Mouse (Mus musculus) granulocyte monocyte progenitor cell, adult 5-6 weeks (primary cell): ENCODE measurements around the gene Rapgef4. TPM values are rescaled to one million over a fixed set of nuclear protein-coding genes. Genes with fewer than 3 reads are reported as not detected.

Experiments used
- ATAC-seq: replicated peaks from 2 replicates; pipeline ENCODE4 v1.8.0; 2016; ENCODE audit warnings: mild to moderate bottlenecking, moderate TSS enrichment, inconsistent platforms; ENCODE audit not compliant: poor library complexity, severe bottlenecking
- total RNA-seq, 2 experiments: library from RNA; stranded (forward) in 1 of 2; stranded (reverse) in 1 of 2; fragments of 200-712, 200-1000 nt in 1 of 2; fragments of >200 nt in 1 of 2; fragmentation: Nextera tagmentation in 1 of 2; gene quantifications; 2 replicates each; pipeline ENCODE4 v1.2.3; 2014 to 2017

Gene Rapgef4
- total RNA-seq, 2 experiments from 2014 or later = 2.6 to 5.3 TPM

GRCm38 (mm10) chr2:72171204-72171603 lies 190.2 kb downstream of the Rapgef4 start:
- ATAC-seq = no peak

DNA sequence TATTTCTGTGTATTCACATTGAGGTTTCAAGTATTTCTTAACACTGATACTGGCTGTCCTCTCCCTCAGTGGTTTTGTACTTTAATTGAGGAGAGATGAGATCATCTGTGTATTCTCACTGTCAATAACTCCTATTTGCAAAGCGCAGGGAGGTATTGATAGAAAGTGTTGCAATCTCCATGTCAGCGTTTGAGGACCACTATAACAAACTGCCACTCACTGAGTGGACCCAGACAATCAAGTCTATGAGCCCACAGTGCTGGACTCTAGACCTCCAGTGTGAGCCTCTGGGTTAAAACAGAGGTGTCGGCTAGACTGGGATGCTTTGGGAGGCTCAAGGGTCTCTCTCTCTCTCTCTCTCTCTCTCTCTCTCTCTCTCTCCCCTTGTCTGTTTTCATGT lies 192.0 kb downstream of the Rapgef4 start:
- no peak for ATAC-seq

- ATAC-seq = no peak
Measured at GRCm38 (mm10) chr2:72173844-72174243, 192.8 kb downstream of the Rapgef4 start.

GRCm38 (mm10) chr2:72175536-72175935 lies 194.5 kb downstream of the Rapgef4 start:
- ATAC-seq = no peak

GRCm38 (mm10) chr2:72175971-72176370 lies 194.9 kb downstream of the Rapgef4 start:
- ATAC-seq = no peak

DNA sequence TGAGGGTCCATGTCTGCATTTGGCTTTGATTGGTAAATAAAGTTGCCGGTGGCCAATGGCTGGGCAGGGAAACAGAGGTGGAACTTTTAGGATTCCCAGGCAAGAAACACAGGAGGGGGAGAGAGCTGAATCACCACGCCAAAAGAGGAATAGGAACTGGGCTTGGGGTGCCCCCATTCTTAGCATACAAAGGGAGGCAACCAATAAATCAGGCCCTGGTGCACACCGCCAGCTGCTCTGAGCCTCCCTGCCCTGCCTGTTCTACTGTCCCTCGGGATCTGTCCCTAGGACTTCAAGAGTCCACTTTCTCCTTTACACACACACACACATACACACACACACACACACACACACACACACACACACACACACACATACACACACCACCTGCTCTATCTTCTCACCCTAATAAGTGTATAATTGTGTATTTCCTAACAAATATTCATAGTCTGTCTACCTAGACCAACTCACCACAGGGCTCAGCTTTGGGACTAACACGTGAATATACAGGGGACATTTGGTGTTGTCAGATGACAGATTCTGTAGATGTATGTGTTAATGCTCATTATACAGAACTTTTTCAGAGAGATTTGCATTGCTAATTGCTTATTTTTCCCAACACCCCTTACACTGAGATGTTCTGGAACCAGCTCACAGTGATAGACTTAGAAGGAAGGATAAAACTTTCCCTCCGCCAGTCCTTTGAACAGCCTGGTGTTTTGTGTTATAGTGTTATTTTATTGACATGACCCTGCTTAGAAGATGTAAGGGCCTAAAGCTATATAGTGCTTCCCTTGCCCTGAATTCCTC lies 196.4 kb downstream of the Rapgef4 start:
- ATAC-seq = peak; percentile 87

DNA sequence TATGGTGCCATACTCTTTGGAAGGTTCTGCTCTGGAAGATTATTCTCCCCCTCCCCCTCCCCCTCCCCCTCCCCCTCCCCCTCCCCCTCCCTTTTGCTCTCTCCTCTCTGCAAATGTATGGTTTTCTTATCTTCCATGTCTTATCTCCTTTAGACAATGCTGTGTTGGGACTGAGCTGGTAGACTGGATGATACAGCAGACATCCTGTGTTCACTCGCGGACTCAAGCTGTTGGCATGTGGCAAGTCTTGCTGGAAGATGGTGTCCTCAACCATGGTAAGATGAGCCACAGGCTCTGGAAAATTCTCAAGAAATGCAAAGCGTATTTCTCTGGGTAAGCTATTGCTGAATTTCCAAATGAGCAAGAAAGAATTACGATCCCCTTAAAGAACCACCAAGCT lies 197.0 kb downstream of the Rapgef4 start:
- no peak for ATAC-seq

GRCm38 (mm10) chr2:72178515-72178914 lies 197.5 kb downstream of the Rapgef4 start:
- no peak for ATAC-seq

DNA sequence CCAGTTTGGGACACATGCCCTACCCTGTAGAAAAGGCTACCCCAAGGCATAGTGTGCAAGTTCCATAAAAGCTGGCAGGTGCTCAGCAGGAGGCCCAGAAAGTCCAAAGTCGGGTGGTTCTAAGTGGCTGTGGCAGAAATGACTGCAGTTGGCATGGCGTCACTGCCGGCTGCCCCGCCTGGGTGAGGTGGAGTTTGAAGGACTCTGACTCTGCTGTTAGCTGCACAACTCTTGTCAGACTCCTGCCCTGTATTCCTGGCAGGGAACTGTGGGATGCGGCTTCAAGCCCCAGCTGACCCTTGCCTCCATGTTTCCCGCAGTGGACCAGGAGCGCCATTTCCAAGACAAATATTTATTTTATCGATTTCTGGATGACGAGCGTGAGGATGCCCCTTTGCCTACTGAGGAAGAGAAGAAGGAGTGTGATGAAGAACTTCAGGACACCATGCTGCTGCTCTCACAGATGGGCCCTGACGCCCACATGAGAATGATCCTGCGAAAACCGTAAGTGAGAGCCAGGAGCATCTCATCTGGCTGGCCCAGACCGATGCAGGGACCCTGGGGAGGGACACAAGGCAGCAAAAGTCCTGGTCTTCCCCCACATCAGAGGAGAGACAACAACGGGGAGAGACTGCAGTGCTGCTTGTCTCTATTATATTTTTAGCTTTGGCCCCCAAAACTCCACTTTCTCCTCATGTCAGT lies 198.7 kb downstream of the Rapgef4 start:
- no peak for ATAC-seq

- ATAC-seq = no peak
Measured at GRCm38 (mm10) chr2:72181443-72181842, 200.4 kb downstream of the Rapgef4 start.

DNA sequence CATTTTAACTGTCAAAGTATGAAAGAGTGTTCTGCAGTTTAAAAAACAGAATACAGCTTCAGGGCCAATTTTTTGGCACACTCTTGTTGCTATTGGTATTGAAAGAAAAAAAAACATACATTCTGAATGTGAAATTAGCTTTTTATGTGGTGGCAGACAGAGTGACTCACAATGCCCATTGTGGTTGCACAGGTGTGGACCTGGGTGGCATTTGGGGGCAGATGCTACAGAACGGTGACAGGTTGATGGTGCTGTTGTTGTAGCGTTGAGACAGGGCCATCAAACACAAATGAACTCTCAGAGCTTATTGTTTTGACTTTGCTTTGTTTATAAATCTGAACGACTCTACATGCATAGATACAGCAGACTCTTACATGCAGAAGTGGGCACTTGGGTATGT lies 202.7 kb downstream of the Rapgef4 start:
- no peak for ATAC-seq

- ATAC-seq = peak; percentile 86
Measured at GRCm38 (mm10) chr2:72196190-72196965, 215.3 kb downstream of the Rapgef4 start.

GRCm38 (mm10) chr2:72197026-72197425 lies 216.0 kb downstream of the Rapgef4 start:
- ATAC-seq = peak; percentile 40

GRCm38 (mm10) chr2:72199451-72199850 lies 218.4 kb downstream of the Rapgef4 start:
- no peak for ATAC-seq

- peak; percentile 59 for ATAC-seq
Measured at GRCm38 (mm10) chr2:72201506-72201905, 220.5 kb downstream of the Rapgef4 start.

DNA sequence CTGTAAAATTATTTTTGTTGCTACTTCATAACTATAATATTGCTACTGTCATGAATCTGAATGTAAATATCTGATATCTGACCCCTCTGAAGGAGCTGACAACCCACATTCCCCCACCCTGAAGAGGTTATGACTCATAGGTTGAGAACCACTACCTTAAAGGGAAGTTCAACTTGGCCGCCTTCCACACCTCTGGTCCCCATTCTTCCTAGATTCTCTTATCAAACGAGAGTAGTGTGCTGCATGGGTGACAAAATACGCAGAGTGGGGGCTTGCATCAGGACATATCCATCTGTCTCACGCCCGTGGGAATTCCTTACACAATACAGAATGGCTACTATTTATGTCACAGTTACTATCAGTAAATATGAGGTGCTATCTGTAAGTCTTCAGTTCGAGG lies 221.2 kb downstream of the Rapgef4 start:
- ATAC-seq = peak; percentile 72

DNA sequence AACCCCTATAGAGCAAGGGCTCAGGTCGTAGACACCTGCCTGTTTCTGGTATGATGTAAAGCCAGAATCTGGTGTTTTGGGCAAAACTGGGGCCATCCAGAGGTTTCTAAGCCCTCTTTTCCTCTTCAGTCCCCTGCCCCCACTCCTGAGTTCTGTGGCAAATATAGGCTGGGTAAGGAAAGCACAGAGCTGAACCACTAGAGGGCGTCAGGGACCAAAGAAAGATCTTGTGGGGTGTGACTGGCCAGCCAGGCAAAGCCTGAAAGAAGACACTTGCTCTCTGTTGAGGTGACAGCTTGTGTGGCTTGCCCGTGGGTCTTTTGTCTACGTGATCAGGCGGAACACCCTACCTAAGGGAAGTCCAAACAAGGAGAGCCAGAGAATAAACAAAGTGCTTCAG lies 222.6 kb downstream of the Rapgef4 start:
- ATAC-seq = peak; percentile 50

DNA sequence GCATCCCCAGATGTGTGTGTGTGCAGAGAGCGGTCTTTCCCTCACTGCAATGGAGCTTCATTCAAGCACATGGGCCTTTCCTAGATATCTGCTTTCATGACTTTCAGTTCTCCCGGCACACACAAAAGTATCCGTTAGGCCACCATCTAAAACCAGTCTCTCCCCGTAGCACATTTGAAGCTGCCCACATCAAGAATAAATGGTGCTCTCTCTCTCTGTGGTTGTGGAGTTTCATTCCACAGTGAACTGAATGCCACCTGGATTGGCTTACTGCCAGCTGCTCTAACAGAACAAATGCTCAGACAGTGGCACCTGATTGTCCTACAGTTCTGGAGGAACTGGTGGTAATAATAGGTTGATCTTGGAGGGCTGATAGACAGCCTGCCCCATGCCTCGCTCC lies 224.8 kb downstream of the Rapgef4 start:
- ATAC-seq = no peak

- ATAC-seq = no peak
Measured at GRCm38 (mm10) chr2:72206530-72207248, 225.6 kb downstream of the Rapgef4 start.

- no peak for ATAC-seq
Measured at GRCm38 (mm10) chr2:72217336-72217735, 236.3 kb downstream of the Rapgef4 start.
